Mouse (Mus musculus): Measurements from ENCODE around the gene Cdc42ep4.

Cdc42ep4 gene

DNA sequence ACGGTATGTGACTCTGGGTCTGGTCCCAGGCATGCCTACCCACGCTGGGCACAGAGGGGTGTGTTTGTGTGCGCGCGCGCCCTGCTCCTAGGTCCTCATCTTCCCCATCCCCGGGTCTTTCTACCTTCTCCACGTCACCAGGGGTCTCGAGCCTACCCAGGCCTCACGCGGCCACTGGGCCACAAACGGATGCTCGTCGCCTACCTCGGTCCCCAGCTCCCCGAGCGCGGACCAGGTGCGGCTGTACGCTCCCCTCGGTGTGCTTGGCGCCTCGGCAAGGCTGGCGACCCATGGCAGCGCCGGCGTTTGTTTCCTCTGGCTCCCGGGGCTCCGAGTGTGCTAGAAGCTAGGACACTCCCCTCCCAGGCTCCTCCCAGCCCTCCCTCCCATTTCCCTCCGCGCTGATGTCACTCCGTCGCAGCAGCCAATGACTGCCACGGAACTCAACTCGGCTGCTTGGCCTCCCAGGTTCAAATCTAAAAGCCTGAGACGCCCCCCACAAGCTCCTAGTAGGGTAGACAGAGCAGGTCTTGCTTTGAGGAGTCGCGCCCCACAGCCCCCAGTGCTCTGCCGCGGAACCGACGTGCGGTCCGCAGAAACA is at the start of gene Cdc42ep4:
Gene Cdc42ep4 (minus strand): TSS at position 398 of the 601 bp plus-strand sequence.
- in situ Hi-C loops (cut with MboI, MseI): loop anchor here (10.0 kb wide), 1 partner anchor 67 kb away; the partner anchor contains the start of genes D11Wsu47e and Fam104a

DNA sequence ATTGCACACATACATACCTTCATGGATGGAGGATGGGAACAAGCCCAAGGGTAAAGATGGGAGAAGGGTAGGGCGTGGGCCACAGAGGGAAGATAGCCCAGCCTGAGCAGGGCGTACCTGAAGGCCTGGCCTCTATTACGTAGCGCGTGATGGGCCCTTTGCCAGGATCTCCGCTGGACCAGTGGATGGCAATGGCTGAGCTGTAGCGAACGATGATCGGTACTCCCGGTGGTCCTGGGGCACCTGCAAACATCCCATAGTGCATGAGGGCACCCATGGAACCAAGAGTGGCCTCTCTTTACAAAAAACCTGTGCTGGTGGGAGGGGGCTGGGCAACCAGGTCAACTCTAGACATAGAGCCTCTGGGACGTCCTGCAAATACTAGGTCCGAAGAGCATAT is 48.3 kb upstream of the Cdc42ep4 start:
- in situ Hi-C loops (cut with MboI, MseI): no loop called here

DNA sequence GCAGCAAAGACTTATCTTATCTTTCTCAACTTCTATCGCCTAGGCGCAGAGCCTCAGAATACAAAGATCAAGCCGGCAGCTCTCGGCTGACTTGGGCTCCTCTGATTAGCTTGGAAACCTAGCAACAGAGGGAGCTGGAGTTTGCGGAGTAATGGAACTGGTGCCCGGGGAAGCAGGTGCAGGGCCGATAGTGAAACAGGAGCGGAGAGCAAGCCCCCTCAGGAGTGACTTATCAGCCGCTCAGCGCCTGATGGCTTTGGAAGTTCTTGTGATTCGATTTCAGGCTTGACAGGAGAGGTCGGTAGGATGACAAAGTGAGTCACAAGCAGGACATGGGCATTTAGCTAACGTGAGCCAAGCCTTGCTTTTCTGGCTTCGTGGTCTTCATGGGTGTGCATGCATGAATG is 47.4 kb upstream of the Cdc42ep4 start:
- in situ Hi-C loops (cut with MboI, MseI): no loop called here

DNA sequence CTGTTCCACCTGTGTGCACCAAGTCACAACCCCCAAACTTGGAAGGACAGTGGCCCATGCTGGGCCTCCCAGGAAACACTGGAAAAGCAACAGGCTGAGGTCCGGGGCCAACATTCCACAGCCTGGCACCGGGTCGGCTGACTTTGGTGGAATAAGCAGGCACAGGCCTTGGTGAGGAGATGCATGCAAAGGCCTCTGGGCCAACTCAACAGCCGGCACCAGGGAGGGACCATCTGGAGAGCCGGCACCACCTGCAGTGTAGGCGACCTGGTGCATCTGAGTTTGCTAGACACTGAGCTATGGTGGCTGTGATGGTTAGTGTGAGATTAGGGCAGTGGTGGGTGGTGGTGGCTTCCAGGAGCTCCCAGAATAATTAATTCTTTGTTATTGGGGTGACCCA is 46.3 kb upstream of the Cdc42ep4 start:
- in situ Hi-C loops (cut with MboI, MseI): no loop called here

DNA sequence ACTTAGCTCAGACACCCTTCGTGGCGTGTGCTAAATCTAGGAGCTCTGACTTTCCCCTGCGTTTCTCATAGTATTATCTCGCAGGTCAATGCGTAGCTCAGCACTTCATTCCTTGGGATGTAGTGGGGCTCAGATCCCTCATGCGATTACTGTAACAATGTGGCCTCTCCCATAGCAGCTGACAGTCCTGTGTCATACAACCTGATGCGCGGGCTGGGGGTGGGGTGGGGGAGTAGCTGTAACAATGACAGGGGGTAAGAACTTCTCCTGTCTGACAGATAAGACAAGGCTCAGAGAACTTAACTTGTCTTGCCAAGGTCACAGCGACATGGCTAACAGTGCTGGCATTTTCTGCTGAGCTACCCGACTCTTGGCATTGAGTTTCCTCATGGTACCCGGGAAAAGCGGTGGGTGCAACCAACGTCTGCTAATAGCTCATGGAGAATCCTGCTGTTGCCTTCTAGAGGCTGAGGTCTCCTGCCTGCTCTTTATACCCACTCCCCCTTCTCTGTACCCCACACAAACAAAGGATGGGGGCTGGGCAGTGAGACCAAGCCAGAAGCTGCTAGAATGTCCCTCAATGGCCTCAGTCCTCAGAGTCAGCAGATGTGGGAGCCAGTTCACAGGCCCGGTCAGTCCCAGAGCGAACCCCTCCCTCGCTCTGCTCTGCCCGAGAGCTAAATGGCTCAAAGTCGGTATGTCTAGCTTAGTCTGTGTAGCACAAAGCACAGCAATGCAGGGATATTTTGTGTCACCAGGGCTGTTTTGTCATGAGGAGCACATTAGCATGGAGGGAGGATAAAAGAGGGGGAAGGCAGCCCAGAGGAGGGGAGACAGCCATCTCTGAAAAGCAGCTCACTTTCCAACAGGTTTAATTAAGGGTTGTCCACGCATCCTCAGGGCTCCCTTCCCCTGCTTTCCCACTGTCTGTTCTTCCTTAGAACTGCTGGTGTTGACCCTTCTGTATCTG is 45.6 kb upstream of the Cdc42ep4 start:
- in situ Hi-C loops (cut with MboI, MseI): no loop called here

DNA sequence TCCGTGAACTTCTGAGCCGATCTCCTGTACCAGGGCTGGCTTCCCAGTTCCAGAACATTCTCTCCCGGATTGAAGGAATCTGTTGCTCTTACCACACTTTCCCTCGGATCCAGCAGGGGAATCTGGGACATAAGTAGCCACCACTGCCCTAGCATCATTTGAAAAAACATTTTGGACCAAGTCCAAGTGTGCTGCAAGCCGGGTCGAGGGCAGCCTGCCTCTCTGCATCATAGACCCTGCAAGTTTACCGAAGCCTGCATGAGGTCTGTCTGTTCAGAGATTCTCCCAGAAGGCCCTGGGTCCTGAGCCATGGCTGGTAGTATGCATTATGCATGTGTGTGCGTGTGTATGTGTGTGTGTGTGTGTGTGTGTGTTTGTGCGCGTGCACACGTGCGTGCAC is 44.2 kb upstream of the Cdc42ep4 start:
- in situ Hi-C loops (cut with MboI, MseI): no loop called here

DNA sequence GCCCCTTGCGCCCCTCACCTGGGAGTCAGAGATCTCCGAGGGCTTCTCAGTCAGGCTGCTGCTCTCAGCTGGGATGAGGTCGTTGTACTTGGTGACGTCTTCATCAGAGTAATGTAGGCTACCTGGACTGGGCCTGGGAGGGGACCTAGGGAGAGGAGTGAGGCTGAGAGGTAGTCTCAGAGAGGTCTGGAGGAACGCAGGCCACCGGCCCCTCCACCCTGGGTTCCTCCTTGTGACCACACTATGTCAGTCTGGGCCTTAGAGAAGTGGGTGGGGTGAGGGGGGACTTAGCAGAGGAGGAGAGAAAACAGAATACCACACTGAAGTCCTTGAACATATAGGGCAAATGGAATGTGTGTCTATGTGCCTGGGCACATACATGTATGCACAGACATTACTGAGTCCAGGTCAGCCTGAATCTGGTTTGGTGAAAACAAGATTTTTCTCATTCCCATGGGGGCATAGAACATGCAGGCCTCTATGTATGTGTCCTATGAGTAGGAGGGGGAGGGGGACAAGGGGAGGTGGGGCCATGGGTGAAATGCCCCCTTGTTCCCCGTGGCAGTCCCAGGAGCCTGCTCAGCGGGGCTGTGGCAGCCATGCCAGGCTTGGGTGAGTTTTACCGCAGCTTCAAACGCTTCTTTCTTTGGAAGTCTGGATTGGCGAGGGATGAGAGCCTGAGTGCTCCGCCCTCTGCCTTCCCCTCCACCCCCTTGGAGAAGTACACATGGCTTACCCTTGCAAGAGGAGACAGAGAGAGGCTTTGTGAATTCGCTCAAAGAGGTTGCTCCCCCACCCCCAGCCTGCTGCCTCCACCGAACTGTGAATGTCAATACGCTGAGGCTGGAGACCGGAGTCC is 39.9 kb upstream of the Cdc42ep4 start:
- in situ Hi-C loops (cut with MboI, MseI): no loop called here

DNA sequence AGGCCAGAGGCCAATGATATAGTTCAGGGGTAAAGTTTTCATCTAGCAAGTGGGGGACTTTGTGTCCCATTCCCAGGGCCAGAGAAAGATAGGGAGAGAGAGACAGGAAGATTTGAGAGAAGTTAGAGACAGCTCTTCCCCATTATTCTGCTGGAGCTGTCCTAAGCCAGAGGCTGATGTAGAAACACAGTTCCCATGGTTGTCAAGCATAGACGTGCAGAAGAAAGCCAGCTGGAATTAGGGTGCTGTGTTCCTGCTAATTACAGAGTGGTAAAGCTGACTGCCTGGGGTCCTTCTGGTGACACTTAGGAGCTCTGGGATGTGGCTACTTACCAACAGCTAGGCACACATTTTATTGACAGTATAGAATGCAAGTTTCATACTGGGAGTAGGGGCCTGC is 37.4 kb upstream of the Cdc42ep4 start:
- in situ Hi-C loops (cut with MboI, MseI): no loop called here

DNA sequence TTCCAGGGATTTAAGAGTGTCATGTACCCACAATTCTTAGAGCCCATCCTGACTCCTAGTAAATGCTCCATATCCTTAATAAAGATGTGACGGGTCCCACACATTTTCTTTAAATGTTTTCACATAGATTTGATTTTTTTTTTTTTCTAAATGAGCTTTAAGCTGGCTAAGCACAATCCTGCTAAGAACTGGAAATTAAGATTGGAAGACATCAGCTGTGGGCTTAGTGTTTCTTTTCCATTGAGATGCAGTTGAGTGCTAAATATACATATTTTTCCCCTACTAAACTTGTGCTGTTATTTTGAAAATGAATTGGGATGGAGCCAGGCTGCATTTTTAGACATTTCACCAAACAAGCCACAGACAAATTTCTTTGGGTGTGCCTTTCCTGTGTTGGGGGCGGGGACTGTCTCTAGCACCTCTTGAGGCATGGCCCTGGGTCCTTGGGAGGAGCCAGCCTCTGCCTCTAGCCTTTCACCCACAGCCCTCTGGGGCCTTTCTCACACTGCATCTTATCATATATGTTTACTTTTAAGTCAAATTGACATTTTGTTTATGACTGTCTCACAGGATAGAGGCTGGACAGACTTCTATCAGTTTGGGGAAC is 36.6 kb upstream of the Cdc42ep4 start:
- in situ Hi-C loops (cut with MboI, MseI): no loop called here

DNA sequence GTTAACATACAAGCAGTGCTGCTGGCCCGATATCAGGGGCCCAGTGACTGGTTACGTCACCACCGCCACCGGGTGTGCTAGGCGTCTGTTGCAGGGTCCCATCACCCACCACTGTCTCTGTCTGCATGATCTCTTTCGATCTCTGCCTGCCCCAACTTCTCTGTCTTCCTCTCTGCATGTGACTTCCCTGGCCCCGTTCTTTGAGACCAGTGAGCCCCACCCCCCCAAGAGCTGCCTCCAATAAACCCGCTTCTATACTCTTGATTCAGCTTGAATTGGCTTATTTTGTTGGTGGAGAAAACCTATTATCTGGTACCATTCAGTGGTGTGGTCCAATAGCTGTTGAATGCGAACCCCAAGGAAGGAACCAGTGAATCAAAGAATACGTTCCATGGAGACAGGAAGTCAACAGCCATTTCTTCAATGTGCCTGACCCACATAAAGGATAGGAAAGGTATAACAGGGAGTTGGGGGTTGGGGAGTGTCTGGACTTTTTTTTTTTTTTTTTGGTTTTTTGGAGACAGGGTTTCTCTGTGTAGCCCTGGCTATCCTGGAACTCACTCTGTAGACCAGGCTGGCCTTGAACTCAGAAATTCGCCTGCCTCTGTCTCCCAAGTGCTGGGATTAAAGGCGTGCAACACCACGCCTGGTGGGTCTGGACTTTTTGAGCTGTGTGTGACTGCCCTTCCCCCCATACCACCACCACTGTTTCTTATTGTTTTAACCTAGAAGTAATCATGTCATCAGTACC is 35.9 kb upstream of the Cdc42ep4 start:
- in situ Hi-C loops (cut with MboI, MseI): no loop called here

DNA sequence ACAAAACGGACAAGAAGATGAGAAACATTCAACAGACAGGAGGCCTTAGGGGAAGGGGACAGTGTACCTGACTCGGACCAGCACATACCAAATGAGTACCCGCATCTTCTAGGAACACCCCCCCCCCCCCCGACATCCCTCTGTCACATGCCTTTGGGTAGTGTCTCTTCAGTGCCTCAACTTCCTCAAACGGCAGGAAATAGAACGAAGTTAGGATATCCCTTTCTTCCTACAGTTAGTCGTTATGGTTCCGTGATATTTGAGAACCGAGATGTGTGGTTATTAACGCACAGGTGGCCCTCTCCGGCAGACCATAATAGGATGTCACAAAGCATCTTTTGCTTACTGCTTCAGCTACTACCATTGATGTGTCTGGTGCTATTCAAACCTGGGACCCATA is 35.3 kb upstream of the Cdc42ep4 start:
- in situ Hi-C loops (cut with MboI, MseI): no loop called here

DNA sequence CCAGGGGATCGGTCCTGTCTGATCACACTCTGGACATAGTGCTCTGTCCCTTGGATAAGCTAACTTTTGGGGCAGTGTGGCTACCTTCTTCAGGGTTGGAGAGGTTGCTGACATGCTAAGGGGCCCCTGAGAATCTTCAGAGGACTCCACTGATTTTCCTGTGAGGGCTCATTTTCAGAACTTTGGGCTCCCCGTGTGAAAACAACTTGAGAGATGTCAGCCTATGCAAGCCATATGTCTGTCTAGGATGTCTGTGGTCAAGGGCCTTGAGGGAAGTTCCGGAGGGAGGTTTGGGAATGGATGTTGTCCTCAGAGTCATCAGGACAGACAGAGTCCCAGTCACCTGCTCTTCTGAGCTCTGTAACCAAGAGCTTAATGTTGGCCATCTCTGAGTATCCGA is 34.7 kb upstream of the Cdc42ep4 start:
- in situ Hi-C loops (cut with MboI, MseI): no loop called here

DNA sequence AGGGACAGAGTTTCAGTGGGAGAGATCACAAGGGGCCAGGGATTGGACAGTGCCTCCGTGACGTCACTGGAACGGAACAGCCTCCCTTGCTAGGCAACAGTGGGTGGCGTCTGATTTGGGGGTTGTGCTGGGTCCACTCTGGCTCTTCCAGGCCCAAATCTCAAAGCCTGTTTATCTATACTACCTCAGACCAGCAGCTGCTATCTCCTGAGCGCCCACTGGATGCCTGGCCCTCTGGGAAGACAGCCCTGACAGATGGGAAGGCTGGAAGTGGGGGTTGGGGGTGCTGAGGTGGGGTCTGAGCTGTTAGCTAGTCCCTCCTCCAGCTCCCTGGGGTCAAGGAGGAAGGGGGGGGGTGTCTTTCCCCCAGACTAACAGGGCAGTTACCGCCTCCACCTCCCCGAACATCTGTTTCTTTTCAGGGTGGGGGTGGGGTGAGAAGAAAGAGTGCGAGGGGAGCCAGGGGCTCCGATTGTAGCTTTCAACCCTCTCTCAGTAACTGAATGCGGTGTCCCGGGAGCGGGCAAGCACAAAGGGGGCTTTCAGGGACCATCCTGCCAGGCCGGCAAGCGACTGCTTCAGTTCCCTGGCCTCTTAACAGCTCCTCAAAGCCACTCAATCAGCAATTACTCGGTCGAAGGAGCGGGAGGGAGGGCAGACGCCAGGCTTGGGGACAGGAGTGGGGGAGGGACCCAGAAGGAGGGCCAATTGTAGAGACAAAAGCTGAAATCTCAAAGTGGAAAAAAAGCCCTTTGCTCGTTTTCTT is 33.9 kb upstream of the Cdc42ep4 start:
- in situ Hi-C loops (cut with MboI, MseI): no loop called here

DNA sequence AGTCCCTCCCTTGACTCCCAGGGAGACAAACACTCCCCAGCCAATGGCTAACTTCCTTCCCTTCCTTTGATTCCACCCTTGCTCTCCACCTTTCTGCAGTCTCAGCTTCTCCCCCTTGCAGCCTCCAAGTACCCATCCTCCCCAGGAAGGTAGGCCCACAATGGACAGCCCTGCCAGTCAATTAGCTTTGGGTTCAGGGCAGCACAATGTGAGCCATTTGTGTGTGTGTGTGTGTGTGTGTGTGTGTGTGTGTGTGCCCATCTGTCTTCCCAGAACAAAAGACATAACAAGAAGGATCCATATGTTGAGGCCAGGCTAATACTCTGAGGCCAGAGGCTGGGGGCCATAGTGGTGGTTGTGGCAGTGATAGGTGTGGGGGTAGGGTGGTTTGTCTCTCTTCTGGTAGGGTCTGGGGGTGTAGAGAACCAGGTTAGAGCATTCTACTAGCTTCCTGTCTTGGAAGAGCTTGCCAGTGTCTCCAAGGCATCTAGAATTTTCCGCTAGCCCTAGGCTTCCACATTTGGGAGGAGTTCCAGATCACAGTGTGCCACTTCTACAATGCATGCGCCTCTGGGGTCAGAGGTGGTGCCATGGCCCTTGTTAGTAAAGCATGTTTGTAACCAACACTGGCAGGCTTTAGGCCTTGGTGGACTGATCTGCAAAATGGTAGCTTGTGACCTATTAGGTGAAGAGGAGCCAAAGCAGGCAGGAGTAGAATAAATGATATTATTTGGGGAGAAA is 33.1 kb upstream of the Cdc42ep4 start:
- in situ Hi-C loops (cut with MboI, MseI): no loop called here

DNA sequence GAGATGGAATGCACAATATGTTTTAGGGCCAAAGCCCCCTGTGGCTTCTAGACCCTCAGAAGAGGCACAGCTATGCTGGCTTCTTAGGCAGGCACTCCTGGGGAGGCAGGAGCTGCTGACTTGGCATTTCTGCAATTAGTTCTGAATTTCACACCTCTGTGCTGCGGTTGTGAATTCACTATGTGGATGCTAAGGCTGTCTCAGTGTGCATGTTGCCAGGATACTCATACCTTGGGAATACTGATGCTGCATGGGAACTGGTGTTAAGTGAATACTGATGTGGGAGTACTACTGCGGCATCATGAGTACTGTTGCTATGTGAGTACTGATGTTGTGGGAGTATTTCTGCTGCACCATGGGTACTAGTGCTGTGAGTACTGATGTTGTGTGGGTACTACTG is 30.8 kb upstream of the Cdc42ep4 start:
- in situ Hi-C loops (cut with MboI, MseI): no loop called here

DNA sequence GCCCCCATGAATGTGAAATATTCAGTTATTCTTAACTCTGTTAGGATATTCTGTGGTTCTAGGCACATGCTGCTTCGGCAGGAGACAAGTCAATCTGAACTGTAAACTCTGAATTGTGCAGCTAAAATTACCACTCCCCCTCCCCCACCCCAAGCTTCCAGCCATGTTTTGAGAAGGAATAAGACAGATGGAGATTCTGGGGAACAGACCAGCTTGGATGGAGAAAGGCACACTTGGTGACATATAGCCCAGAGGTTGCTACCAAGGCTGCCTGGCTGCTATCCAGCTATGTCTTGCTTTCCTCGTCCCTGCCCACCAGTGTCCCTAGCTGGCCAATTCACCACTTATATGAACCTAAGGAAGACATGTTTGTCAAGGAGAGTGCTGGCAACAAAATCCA is 30.3 kb upstream of the Cdc42ep4 start:
- in situ Hi-C loops (cut with MboI, MseI): no loop called here

DNA sequence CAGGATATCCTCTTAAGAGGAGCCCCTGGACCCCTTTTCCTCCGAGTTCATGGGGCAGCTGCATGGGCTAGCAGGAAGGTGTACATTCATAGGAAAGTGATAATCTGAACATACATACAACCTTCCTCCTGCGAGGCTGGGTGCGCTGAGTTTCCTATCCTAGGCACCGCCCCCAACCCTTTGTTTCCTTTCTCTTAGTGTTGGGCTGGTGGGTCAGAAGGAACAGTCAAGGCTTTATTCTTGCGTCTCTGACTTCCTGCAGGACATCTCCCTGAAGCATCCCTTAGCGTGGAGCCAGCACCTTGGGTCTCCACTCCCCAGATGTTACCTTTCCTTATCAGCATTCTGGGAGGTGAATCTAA is 28.0 kb upstream of the Cdc42ep4 start:
- in situ Hi-C loops (cut with MboI, MseI): no loop called here

DNA sequence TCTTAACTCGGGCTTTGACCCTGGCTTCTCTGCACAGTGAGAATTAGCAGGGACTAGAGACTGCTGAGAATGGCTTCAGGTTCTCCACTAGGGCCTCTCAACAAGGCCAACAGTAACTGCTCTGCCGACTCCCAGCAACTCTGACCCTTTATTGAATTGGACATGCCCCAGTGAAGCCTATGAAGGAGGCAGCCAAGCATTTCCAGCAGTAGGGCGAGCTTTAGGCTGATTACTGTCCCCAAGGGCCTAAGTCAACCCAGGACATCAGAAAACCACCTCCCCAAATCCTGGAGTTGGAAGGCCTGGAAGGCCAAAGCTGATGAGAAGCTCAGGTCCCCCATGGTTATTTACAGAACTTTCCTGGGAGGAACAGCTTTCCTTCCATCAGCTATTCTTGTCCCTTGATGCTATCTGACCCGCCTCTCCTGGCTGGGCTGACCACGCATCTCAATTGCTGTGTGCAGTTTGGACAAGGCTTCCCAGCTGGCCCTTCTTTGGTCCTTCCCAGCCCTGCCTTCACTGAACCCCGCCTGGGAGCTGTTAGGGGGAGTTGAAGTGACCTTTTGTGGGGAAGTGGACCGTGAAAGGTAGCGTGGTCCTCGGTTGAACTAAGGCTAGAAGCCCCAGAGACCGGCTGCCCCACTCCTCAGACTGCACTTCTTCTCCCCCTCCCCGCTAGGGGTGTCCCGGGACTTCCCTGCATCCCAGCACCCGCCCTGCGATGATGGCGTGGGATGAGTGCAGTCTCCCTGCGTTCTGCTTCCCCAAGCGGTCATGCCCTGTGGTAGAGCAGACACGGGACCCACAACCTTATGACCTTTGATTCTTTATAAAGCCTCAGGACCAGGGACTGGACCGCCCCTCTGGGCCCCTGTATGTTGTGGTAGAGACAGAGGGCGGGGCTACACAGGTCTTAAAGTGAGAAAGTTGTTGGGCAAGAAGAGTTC is 27.3 kb upstream of the Cdc42ep4 start:
- in situ Hi-C loops (cut with MboI, MseI): no loop called here

All from T-helper 2 cell (primary cell).